Mouse (Mus musculus) cerebellum, adult 11 months (tissue): ENCODE results near the gene Atxn7l1.
A peak's percentile ranks its signal among the peaks of the same experiment; 100 is the strongest.

Experiments
- DNase-seq: peaks from one replicate; pipeline ENCODE4 v3.0.0; 2022

Atxn7l1 gene

GRCm38 (mm10) chr12:33236344-33237049, 89.0 kb downstream of the Atxn7l1 start:
- no peak for DNase-seq

- DNase-seq = no peak
Measured at GRCm38 (mm10) chr12:33237108-33237507, 89.6 kb downstream of the Atxn7l1 start.

- no peak for DNase-seq
Measured at GRCm38 (mm10) chr12:33242679-33243078, 95.2 kb downstream of the Atxn7l1 start.

- no peak for DNase-seq
Measured at GRCm38 (mm10) chr12:33244132-33244875, 96.8 kb downstream of the Atxn7l1 start.

- DNase-seq = peak; percentile 27
Measured at GRCm38 (mm10) chr12:33245455-33245854, 98.0 kb downstream of the Atxn7l1 start.

GRCm38 (mm10) chr12:33246878-33247277, 99.4 kb downstream of the Atxn7l1 start:
- no peak for DNase-seq

GRCm38 (mm10) chr12:33250197-33250596, 102.7 kb downstream of the Atxn7l1 start:
- DNase-seq = no peak

- DNase-seq = no peak
Measured at GRCm38 (mm10) chr12:33251399-33251798, 103.9 kb downstream of the Atxn7l1 start.

GRCm38 (mm10) chr12:33252621-33253020, 105.1 kb downstream of the Atxn7l1 start:
- DNase-seq = no peak

GRCm38 (mm10) chr12:33253206-33253605, 105.7 kb downstream of the Atxn7l1 start:
- DNase-seq = no peak

- no peak for DNase-seq
Measured at GRCm38 (mm10) chr12:33255256-33255655, 107.8 kb downstream of the Atxn7l1 start.

- DNase-seq = no peak
Measured at GRCm38 (mm10) chr12:33256426-33256825, 108.9 kb downstream of the Atxn7l1 start.

GRCm38 (mm10) chr12:33258995-33259529, 111.6 kb downstream of the Atxn7l1 start:
- DNase-seq = no peak

GRCm38 (mm10) chr12:33260575-33260974, 113.1 kb downstream of the Atxn7l1 start:
- DNase-seq = no peak

- no peak for DNase-seq
Measured at GRCm38 (mm10) chr12:33265877-33266276, 118.4 kb downstream of the Atxn7l1 start.

GRCm38 (mm10) chr12:33267965-33268364, 120.5 kb downstream of the Atxn7l1 start:
- DNase-seq = no peak

GRCm38 (mm10) chr12:33269743-33270142, 122.2 kb downstream of the Atxn7l1 start:
- no peak for DNase-seq

- no peak for DNase-seq
Measured at GRCm38 (mm10) chr12:33271865-33272264, 124.4 kb downstream of the Atxn7l1 start.

- DNase-seq = no peak
Measured at GRCm38 (mm10) chr12:33272441-33272840, 124.9 kb downstream of the Atxn7l1 start.

GRCm38 (mm10) chr12:33273147-33273546, 125.7 kb downstream of the Atxn7l1 start:
- no peak for DNase-seq

- DNase-seq = no peak
Measured at GRCm38 (mm10) chr12:33273668-33274067, 126.2 kb downstream of the Atxn7l1 start.

GRCm38 (mm10) chr12:33276028-33276427, 128.5 kb downstream of the Atxn7l1 start:
- DNase-seq = no peak

- DNase-seq = no peak
Measured at GRCm38 (mm10) chr12:33277427-33277826, 129.9 kb downstream of the Atxn7l1 start.

GRCm38 (mm10) chr12:33279159-33279558, 131.7 kb downstream of the Atxn7l1 start:
- no peak for DNase-seq
